Mouse (Mus musculus) erythroblast, embryonic 14.5 days (primary cell): ENCODE data around the gene Ppl.

ENCODE experiments used
- GATA1 ChIP-seq: IDR thresholded peaks from 2 replicates; pipeline ENCODE4 v1.6.1; 2012; ENCODE audit warnings: low read length, inconsistent platforms, mixed read lengths
- TAL1 ChIP-seq: IDR thresholded peaks from 3 replicates; pipeline ENCODE4 v1.6.1; 2012; ENCODE audit warnings: low read length, inconsistent platforms, mixed read lengths

DNA sequence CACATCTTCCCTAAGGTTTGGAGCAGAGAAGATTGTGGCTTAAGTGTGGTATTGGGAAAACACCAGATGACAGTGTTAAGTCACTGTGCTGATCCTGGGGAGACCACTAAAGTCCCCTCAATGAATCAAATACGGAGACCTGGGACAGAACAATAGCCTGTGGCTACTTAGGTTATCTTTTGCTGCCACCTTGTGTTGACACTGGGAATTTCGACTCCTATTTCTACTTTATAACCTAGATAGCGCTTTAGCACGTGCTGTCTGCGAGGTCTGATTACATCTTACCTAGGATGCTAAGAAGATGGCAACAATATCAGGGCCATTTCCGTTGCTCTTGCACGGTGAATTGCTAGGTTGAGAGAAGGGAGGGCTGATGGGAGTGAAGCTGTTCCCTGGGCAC lies 13.3 kb upstream of the Ppl start:
- TF ChIP-seq TAL1, result no peak
- no peak for TF ChIP-seq GATA1
